Mouse (Mus musculus): Measurements from ENCODE around the gene Srgap2.

DNA sequence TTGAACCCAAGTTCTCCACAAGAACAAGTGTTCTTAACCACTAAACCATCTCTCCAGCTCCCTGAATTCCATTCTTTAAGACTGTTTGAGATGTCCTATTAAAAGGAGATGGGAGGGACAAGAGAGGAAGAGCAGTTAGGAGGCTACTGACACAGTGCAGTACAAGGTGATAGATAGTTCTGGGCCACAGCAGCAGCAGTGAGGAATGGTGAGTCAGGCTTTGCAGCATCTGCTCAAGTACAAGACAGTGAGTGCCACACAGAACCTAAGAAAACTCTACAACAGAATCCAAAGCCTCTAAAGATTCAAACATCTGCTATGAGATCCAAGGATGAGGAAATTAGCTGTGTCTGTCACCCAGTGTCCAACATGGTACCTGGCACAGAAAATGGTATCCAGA is 51.8 kb downstream of the Srgap2 start:
- no peak for TF ChIP-seq GATA1 (IDR thresholded peaks at IDR 0.05; ENCODE audit: low read length)
- no peak for TF ChIP-seq TAL1 (IDR thresholded peaks at IDR 0.05; ENCODE audit: low read length)

Measured in erythroblast, embryonic 14.5 days (primary cell).